Mouse (Mus musculus) embryonic fibroblast, embryonic 13.5 days (primary cell): Measurements from ENCODE around the gene Scmh1.
A peak's percentile ranks its signal among the peaks of the same experiment; 100 is the strongest.

ENCODE experiments used
- CTCF ChIP-seq: IDR thresholded peaks from 2 replicates; pipeline ENCODE4 v1.5.1; 2011; ENCODE audit warnings: mild to moderate bottlenecking, control low read depth, low read length, moderate library complexity, borderline replicate concordance; ENCODE audit not compliant: insufficient read depth
- POLR2A ChIP-seq: IDR thresholded peaks from 2 replicates; pipeline ENCODE4 v1.6.1; 2011; ENCODE audit warnings: low read depth, mild to moderate bottlenecking, control low read depth, low read length, moderate library complexity

DNA sequence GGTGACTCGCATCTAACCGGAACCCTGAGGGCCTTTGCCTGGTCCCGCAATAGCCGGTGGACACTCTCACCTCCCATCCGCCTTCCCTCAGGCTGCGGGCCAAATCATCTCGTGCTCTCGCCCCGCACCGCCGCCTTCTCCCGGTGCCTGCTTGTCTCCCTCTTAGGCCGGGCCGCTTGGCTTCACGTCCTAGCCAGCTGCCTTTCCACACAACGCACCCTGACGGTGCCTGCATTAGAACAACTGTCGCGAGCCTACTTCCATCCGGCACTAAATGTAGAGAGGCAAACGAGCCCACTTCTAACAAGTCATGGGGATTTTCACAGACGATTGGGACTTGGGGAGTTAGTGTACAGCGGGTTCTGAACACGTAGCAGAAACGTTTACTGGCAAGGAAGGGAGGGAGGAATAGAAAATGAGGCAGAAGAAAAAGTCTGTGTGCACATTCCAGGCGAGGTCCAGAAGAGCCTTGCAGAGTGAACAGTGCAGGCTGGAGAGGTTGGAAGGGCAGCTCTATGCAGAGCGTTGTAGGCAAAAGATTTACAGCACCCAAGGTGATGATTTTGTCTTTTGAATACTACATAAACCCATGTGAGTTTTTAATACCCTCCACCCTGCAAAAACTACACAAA, 165.5 kb downstream of the Scmh1 start:
- TF ChIP-seq POLR2A: 0 out of 2 replicates have a peak, but pooled peaks have one; percentile 48
- TF ChIP-seq CTCF: no peak
